Mouse (Mus musculus) stomach, embryonic 14.5 days (tissue): Measurements from ENCODE around the gene Gm17402. TPM values are rescaled to one million over a fixed set of nuclear protein-coding genes. Genes with fewer than 3 reads are reported as not detected.

Source experiments
- ATAC-seq: fragments of 200-750 bp; cut with Nextera tagmentation; 2 replicates; pipeline ENCODE4 v1.8.0; 2017; ENCODE audit warnings: low read depth, moderate TSS enrichment; ENCODE audit not compliant: insufficient number of reproducible peaks, insufficient read depth, low FRiP score
- H3K27ac ChIP-seq: fragments of 300-500 bp; sonication (generic); 2 replicates; pipeline ENCODE4 v1.5.1; 2014; ENCODE audit warnings: mild to moderate bottlenecking, low read length, moderate library complexity, mixed read lengths
- H3K27me3 ChIP-seq: fragments of 300-500 bp; sonication (generic); 2 replicates; pipeline ENCODE4 v1.6.1; 2014; ENCODE audit warnings: low read length, control low read depth, mixed read lengths; ENCODE audit not compliant: control insufficient read depth, insufficient read depth
- H3K36me3 ChIP-seq: fragments of 300-500 bp; sonication (generic); 2 replicates; pipeline ENCODE4 v1.6.1; 2014; ENCODE audit warnings: mild to moderate bottlenecking, control low read depth, low read length, moderate library complexity, mixed read lengths; ENCODE audit not compliant: control insufficient read depth, insufficient read depth
- H3K4me1 ChIP-seq: fragments of 300-500 bp; sonication (generic); 2 replicates; pipeline ENCODE4 v1.6.1; 2014; ENCODE audit warnings: low read length, control low read depth, mixed read lengths; ENCODE audit not compliant: control insufficient read depth, insufficient read depth
- H3K4me2 ChIP-seq: fragments of 300-500 bp; sonication (generic); replicated peaks from 2 replicates; pipeline ENCODE4 v1.6.1; 2014; ENCODE audit warnings: low read depth, low read length, control low read depth
- H3K4me3 ChIP-seq: fragments of 300-500 bp; sonication (generic); 2 replicates; pipeline ENCODE4 v1.5.1; 2014; ENCODE audit warnings: low read depth, low read length, control low read depth
- H3K9ac ChIP-seq: fragments of 300-500 bp; sonication (generic); replicated peaks from 2 replicates; pipeline ENCODE4 v1.6.1; 2014; ENCODE audit warnings: low read depth, mild to moderate bottlenecking, control low read depth, low read length, moderate library complexity, mixed read lengths
- H3K9me3 ChIP-seq: fragments of 300-500 bp; sonication (generic); 2 replicates; pipeline ENCODE4 v1.6.1; 2016; ENCODE audit warnings: low read depth, low read length, control low read depth; ENCODE audit not compliant: control insufficient read depth
- WGBS: fragments of 180-500 bp; shearing (Covaris S2); extraction: QIAGEN DNeasy Blood & Tissue Kit; methylation state at CpG from one replicate; pipeline ENCODE4 v1.1.7; 2014; 5-methylcytosine and 5-hydroxymethylcytosine counted together
- polyA plus RNA-seq: library from polyadenylated mRNA; unstranded; fragments of >200 nt; fragmentation: Nextera tagmentation; extraction: Ambion mirVana; gene quantifications from 2 replicates; pipeline ENCODE4 v1.2.1, GENCODE M21; 2014

Gene Gm17402
- polyA plus RNA-seq, 1 experiment from 2014 or later = not detected

- Histone ChIP-seq H3K4me3 (no peak overlapping the region), H3K27me3 (no peaks in the 10 kb centered on the region), H3K4me1 (no peaks in the 10 kb centered on the region), H3K9me3 (no peaks in the 10 kb centered on the region), H3K4me2 (no peak overlapping the region), H3K9ac (no peak overlapping the region), H3K27ac (no peak overlapping the region), H3K36me3 (no peaks in the 10 kb centered on the region)
- ATAC-seq = no peak
- WGBS = 69% methylated on average over 4 of the region's 4 CpGs
Measured at GRCm38 (mm10) chr3:67366087-67366892, 8.7 kb downstream of the Gm17402 start.

- Histone ChIP-seq H3K9me3 (peaks cover 7% of the 10 kb centered on the region; the same call in 1 of the 2 replicates), H3K4me2 (no peak overlapping the region), H3K27me3 (no peaks in the 10 kb centered on the region), H3K4me3 (no peak overlapping the region), H3K27ac (no peak overlapping the region), H3K9ac (no peak overlapping the region), H3K4me1 (no peaks in the 10 kb centered on the region), H3K36me3 (no peaks in the 10 kb centered on the region; the same call in 1 of the 2 replicates)
- 79% methylated on average over 7 of the region's 7 CpGs for WGBS
- no peak for ATAC-seq
Measured at GRCm38 (mm10) chr3:67358376-67358775, 16.6 kb downstream of the Gm17402 start.

- no peak overlapping the region for H3K9ac ChIP-seq
- H3K4me1 ChIP-seq = no peaks in the 10 kb centered on the region
- H3K4me2 ChIP-seq = no peak overlapping the region
- H3K4me3 ChIP-seq = no peak overlapping the region
- H3K9me3 ChIP-seq = peaks cover 4% of the 10 kb centered on the region; the same call in 1 of the 2 replicates
- no peaks in the 10 kb centered on the region; the same call in 1 of the 2 replicates for H3K36me3 ChIP-seq
- no peak for ATAC-seq
- WGBS = 96% methylated on average over 3 of the region's 3 CpGs
- H3K27me3 ChIP-seq = no peaks in the 10 kb centered on the region
- H3K27ac ChIP-seq = no peak overlapping the region
Measured at GRCm38 (mm10) chr3:67352763-67353149, 22.2 kb downstream of the Gm17402 start.

GRCm38 (mm10) chr3:67352128-67352762, 22.7 kb downstream of the Gm17402 start:
- no peak for ATAC-seq
- Histone ChIP-seq H3K4me2 (no peak overlapping the region), H3K27ac (no peak overlapping the region), H3K9ac (no peak overlapping the region), H3K27me3 (no peaks in the 10 kb centered on the region), H3K9me3 (no peaks in the 10 kb centered on the region), H3K4me1 (no peaks in the 10 kb centered on the region), H3K4me3 (no peak overlapping the region), H3K36me3 (no peaks in the 10 kb centered on the region; the same call in 1 of the 2 replicates)
- WGBS = 39% methylated on average over 4 of the region's 5 CpGs

GRCm38 (mm10) chr3:67351406-67352127, 23.4 kb downstream of the Gm17402 start:
- Histone ChIP-seq H3K4me2 (no peak overlapping the region), H3K9me3 (no peaks in the 10 kb centered on the region), H3K4me1 (no peaks in the 10 kb centered on the region), H3K9ac (no peak overlapping the region), H3K27ac (no peak overlapping the region), H3K27me3 (no peaks in the 10 kb centered on the region), H3K36me3 (no peaks in the 10 kb centered on the region; the same call in 1 of the 2 replicates), H3K4me3 (no peak overlapping the region)
- no peak for ATAC-seq
- 78% methylated on average over 12 of the region's 12 CpGs for WGBS

- no peak overlapping the region for H3K4me3 ChIP-seq
- H3K4me2 ChIP-seq = no peak overlapping the region
- H3K27ac ChIP-seq = no peak overlapping the region
- no peaks in the 10 kb centered on the region for H3K9me3 ChIP-seq
- H3K4me1 ChIP-seq = no peaks in the 10 kb centered on the region
- no peaks in the 10 kb centered on the region for H3K27me3 ChIP-seq
- H3K36me3 ChIP-seq = no peaks in the 10 kb centered on the region
- no peak overlapping the region for H3K9ac ChIP-seq
- no peak for ATAC-seq
- 75% methylated on average over 2 of the region's 2 CpGs for WGBS
Measured at GRCm38 (mm10) chr3:67346674-67347073, 28.3 kb downstream of the Gm17402 start.

GRCm38 (mm10) chr3:67344599-67344998, 30.4 kb downstream of the Gm17402 start:
- Histone ChIP-seq H3K4me2 (no peak overlapping the region), H3K36me3 (no peaks in the 10 kb centered on the region), H3K4me3 (no peak overlapping the region), H3K27ac (no peak overlapping the region), H3K27me3 (no peaks in the 10 kb centered on the region), H3K9me3 (no peaks in the 10 kb centered on the region), H3K4me1 (no peaks in the 10 kb centered on the region), H3K9ac (no peak overlapping the region)
- ATAC-seq = no peak
- WGBS = 13% methylated on average over 2 of the region's 2 CpGs

DNA sequence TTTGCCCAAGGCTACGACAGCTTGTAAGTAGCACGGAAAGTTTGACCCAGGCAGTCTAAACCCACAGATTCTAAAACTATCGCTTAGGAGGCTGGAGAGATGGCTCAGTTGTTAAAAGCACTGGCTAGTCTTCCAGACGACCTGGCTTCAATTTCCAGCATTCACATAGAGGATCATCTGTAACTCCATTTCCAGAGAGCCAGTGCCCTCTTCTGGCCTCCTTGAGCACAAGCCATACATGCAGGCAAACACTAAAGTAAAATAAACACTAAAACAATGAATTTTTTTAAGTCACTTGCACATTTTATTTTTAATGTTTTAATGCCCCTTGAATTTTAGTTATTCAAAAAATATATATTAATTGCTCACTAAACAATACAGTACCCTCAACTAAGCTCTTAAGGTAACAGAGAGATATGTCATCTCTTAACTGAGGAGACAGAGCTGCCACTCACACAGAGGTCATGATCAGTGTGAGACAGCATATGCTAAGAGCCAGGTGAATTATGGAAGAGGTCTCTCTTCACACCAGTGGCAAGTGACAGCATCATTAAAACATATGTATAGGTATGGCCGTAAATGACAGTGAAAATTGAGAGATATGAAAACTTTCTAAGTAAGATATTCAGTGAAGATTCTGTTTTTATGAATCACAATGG, 31.8 kb downstream of the Gm17402 start:
- Histone ChIP-seq H3K27me3 (no peaks in the 10 kb centered on the region), H3K9me3 (no peaks in the 10 kb centered on the region), H3K4me1 (no peaks in the 10 kb centered on the region), H3K36me3 (no peaks in the 10 kb centered on the region), H3K4me2 (no peak overlapping the region), H3K9ac (no peak overlapping the region), H3K4me3 (no peak overlapping the region), H3K27ac (no peak overlapping the region)
- ATAC-seq = no peak
- 60% methylated on average over 5 of the region's 5 CpGs for WGBS
